Mouse (Mus musculus): ENCODE measurements around the gene Pin1rt1. TPM values are rescaled to one million over a fixed set of nuclear protein-coding genes. Genes with fewer than 3 reads are reported as not detected.

The Pin1rt1 gene
- total and polyA plus RNA-seq, 3 experiments: 0.07 TPM; not detected in 2

DNA sequence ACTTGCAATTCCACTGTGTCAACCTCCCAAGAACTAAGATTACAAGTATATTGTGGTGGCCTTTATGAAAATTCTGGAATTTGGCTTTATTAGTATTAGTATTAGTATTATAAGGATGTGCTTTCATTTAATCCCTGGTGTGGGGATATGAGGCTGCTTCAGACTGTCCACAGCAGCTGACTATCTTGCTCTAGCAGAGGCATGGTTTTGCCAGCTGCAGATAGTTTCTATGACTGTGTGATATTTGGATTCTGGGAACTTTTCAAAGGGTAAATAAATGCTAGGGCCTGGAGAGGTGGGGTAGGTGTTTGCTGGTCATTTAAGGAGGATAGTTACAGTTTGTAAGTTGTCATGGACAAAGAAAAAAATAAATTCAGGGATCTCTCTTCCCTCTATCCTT is 44.5 kb downstream of the Pin1rt1 start:
- TF ChIP-seq KAT2A (conservative IDR thresholded peaks at IDR 0.05; ENCODE audit: low read depth, low read length) (no peak), CHD2 (IDR thresholded peaks at IDR 0.05; ENCODE audit: low read length) (no peak), MYB (IDR thresholded peaks at IDR 0.05; ENCODE audit: low read depth, low read length) (no peak), GATA1 (IDR thresholded peaks at IDR 0.05; ENCODE audit: low read depth, low read length) (no peak), BHLHE40 (IDR thresholded peaks at IDR 0.05; ENCODE audit: borderline replicate concordance, low read depth, low read length) (no peak), POLR2AphosphoS2 (IDR thresholded peaks at IDR 0.05; ENCODE audit: low read length) (no peak), SMC3 (IDR thresholded peaks at IDR 0.05; ENCODE audit: low read depth, low read length) (no peak), MAFK (IDR thresholded peaks at IDR 0.05; ENCODE audit: borderline replicate concordance, low read depth, low read length) (no peak)
- Histone ChIP-seq H3K36me3 (ENCODE audit: control insufficient read depth in 1 of 2, insufficient read depth in 2 of 2, low read length in 2 of 2) (peaks cover 0 to 5% of the 10 kb centered on the region in 2 experiments; a peak in 2 of 4 replicates), H3K79me2 (ENCODE audit: control insufficient read depth, insufficient read depth, low read length, poor library complexity) (no peaks in the 10 kb centered on the region), H3K4me3 (ENCODE audit: control insufficient read depth in 1 of 2, insufficient read depth in 1 of 2, low read depth in 2 of 2, low read length in 2 of 2) (no peak overlapping the region), H3K9me3 (replicated peaks; ENCODE audit: insufficient read depth, low read length) (no peaks in the 10 kb centered on the region), H3K27me3 (ENCODE audit: control insufficient read depth in 1 of 2, insufficient read depth in 2 of 2, low read length in 2 of 2) (no peaks in the 10 kb centered on the region), H3K27ac (ENCODE audit: control insufficient read depth, low read depth, low read length) (no peak overlapping the region), H3K4me1 (ENCODE audit: control insufficient read depth in 1 of 2, insufficient read depth in 2 of 2, low read length in 2 of 2) (peaks cover 2 to 4% of the 10 kb centered on the region in 2 experiments; a peak in 2 of 4 replicates), H3K9ac (ENCODE audit: control insufficient read depth, low read depth, low read length, poor library complexity, severe bottlenecking) (no peak overlapping the region)
- DNase-seq (ENCODE audit: low read depth, low spot score): no peak

- no peak overlapping the region for H3K4me3 ChIP-seq (ENCODE audit: control insufficient read depth in 1 of 2, insufficient read depth in 1 of 2, low read depth in 2 of 2, low read length in 2 of 2)
- no peaks in the 10 kb centered on the region for H3K79me2 ChIP-seq (ENCODE audit: control insufficient read depth, insufficient read depth, low read length, poor library complexity)
- H3K36me3 ChIP-seq (ENCODE audit: control insufficient read depth in 1 of 2, insufficient read depth in 2 of 2, low read length in 2 of 2): peaks cover 3 to 5% of the 10 kb centered on the region in 2 experiments
- H3K9me3 ChIP-seq (replicated peaks; ENCODE audit: insufficient read depth, low read length): no peaks in the 10 kb centered on the region
- no peak overlapping the region for H3K27ac ChIP-seq (ENCODE audit: control insufficient read depth, low read depth, low read length)
- TF ChIP-seq TBP (IDR thresholded peaks at IDR 0.05; ENCODE audit: low read depth, low read length) (no peak), CTCF (IDR thresholded peaks at IDR 0.05 in 2 of 3, conservative IDR thresholded peaks at IDR 0.05 in 1 of 3; ENCODE audit: control insufficient read depth in 1 of 3, insufficient read depth in 1 of 3, low read depth in 2 of 3, low read length in 3 of 3, poor library complexity in 1 of 3, severe bottlenecking in 1 of 3) (peak; percentile 38 to 45 (median 41); a peak in 5 of 6 replicates), ZNF384 (IDR thresholded peaks at IDR 0.05; ENCODE audit: low read depth, low read length) (no peak), SMC3 (IDR thresholded peaks at IDR 0.05; ENCODE audit: low read depth, low read length) (peak; percentile 32; the same call in 1 of the 2 replicates), UBTF (IDR thresholded peaks at IDR 0.05; ENCODE audit: borderline replicate concordance, insufficient read depth, low read depth, low read length) (no peak), RAD21 (IDR thresholded peaks at IDR 0.05; ENCODE audit: low read depth, low read length) (peak; percentile 9), MYB (IDR thresholded peaks at IDR 0.05; ENCODE audit: low read depth, low read length) (no peak)
- H3K9ac ChIP-seq (ENCODE audit: control insufficient read depth, low read depth, low read length, poor library complexity, severe bottlenecking): no peak overlapping the region
- peak; percentile 46 for DNase-seq (ENCODE audit: low read depth, low spot score)
- H3K27me3 ChIP-seq (ENCODE audit: control insufficient read depth in 1 of 2, insufficient read depth in 2 of 2, low read length in 2 of 2): no peaks in the 10 kb centered on the region
- peaks cover 2 to 4% of the 10 kb centered on the region in 2 experiments; a peak in 2 of 4 replicates for H3K4me1 ChIP-seq (ENCODE audit: control insufficient read depth in 1 of 2, insufficient read depth in 2 of 2, low read length in 2 of 2)
These were observed 46.9 kb downstream of the Pin1rt1 start for GRCm38 (mm10) chr2:104669122-104669804.

Other genes starting within 250 kb of the Pin1rt1 start
- gene Hipk3, start 221.9 kb downstream of the Pin1rt1 start, total RNA-seq (2012; rRNA removed): 11.9 and 12.1 TPM in 2 replicates
- 10 to 100 TPM; 17.0 to 19.4 TPM for gene Hipk3, start 221.9 kb downstream of the Pin1rt1 start, polyA plus RNA-seq (2012; ENCODE audit: insufficient read depth in 1 of 2, insufficient read length in 2 of 2, low read depth in 1 of 2, low replicate concordance in 2 of 2, missing spikeins in 1 of 2)
- gene Cstf3, start 125.9 kb downstream of the Pin1rt1 start, total RNA-seq (2012; rRNA removed): 11.6 and 13.8 TPM in 2 replicates
- gene Cstf3, start 125.9 kb downstream of the Pin1rt1 start, polyA plus RNA-seq (2012; ENCODE audit: insufficient read depth in 1 of 2, insufficient read length in 2 of 2, low read depth in 1 of 2, low replicate concordance in 2 of 2, missing spikeins in 1 of 2): 100 to 1,000 TPM in 1 of 2 experiments, 10 to 100 TPM in 1; 35.7 to 126 TPM
- 26.7 and 28.6 TPM in 2 replicates for gene Tcp11l1, start 4.2 kb downstream of the Pin1rt1 start, total RNA-seq (2012; rRNA removed)
- 10 to 100 TPM in 1 of 2 experiments, not detected in 1; 22.1 TPM for gene Tcp11l1, start 4.2 kb downstream of the Pin1rt1 start, polyA plus RNA-seq (2012; ENCODE audit: insufficient read depth in 1 of 2, insufficient read length in 2 of 2, low read depth in 1 of 2, low replicate concordance in 2 of 2, missing spikeins in 1 of 2)
- gene Depdc7, start 26.5 kb upstream of the Pin1rt1 start, total RNA-seq (2012; rRNA removed): 7.1 and 8.0 TPM in 2 replicates
- 1 to 10 TPM in 1 of 2 experiments, not detected in 1; 8.6 TPM for gene Depdc7, start 26.5 kb upstream of the Pin1rt1 start, polyA plus RNA-seq (2012; ENCODE audit: insufficient read depth in 1 of 2, insufficient read length in 2 of 2, low read depth in 1 of 2, low replicate concordance in 2 of 2, missing spikeins in 1 of 2)
- gene Qser1, start 100.4 kb upstream of the Pin1rt1 start, total RNA-seq (2012; rRNA removed): 3.9 and 5.2 TPM in 2 replicates
- gene Qser1, start 100.4 kb upstream of the Pin1rt1 start, polyA plus RNA-seq (2012; ENCODE audit: insufficient read depth in 1 of 2, insufficient read length in 2 of 2, low read depth in 1 of 2, low replicate concordance in 2 of 2, missing spikeins in 1 of 2): 10 to 100 TPM in 1 of 2 experiments, not detected in 1; 14.5 TPM
- gene Prrg4, start 133.5 kb upstream of the Pin1rt1 start, total RNA-seq (2012; rRNA removed): not detected in 2 replicates
- gene Prrg4, start 133.5 kb upstream of the Pin1rt1 start, polyA plus RNA-seq (2012; ENCODE audit: insufficient read depth in 1 of 2, insufficient read length in 2 of 2, low read depth in 1 of 2, low replicate concordance in 2 of 2, missing spikeins in 1 of 2): not detected
- gene Ccdc73, start 151.4 kb upstream of the Pin1rt1 start, total RNA-seq (2012; rRNA removed): 0.03 and 0.08 TPM in 2 replicates
- gene Ccdc73, start 151.4 kb upstream of the Pin1rt1 start, polyA plus RNA-seq (2012; ENCODE audit: insufficient read depth in 1 of 2, insufficient read length in 2 of 2, low read depth in 1 of 2, low replicate concordance in 2 of 2, missing spikeins in 1 of 2): under 1 TPM in 1 of 2 experiments, not detected in 1; 0.43 TPM